Mouse (Mus musculus): Measurements from ENCODE around the gene Pnma5. TPM values are rescaled to one million over a fixed set of nuclear protein-coding genes. Genes with fewer than 3 reads are reported as not detected.
"Not testable (repeated sequence)": the region's sequence is repeated elsewhere in the genome, so short reads cannot be mapped to it uniquely, and the experiment has no call there.

Gene Pnma5
- not detected in 2 replicates for polyA plus RNA-seq (2016; fragmentation: Nextera tagmentation; extraction: Ambion mirVana)

DNA sequence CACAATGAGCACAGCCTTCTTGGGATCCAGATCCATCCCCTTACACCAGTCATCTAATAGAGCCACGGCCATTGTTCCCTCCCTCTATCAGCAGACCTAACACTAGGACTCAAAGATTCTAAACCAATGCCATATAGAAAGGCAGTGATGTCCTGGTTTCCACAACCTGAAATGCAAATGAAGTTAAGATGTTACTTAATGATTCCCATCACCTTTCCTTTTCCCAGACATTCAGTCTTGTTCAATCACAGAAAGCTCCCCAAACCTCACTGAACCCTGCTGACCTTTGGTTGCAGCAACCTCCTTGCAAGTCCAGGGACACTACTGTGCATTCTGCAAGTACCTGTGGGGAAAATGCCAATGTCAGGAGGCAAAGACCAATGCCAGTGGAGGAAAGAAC lies at the start of gene Pnma5:
Gene Pnma5, minus strand, starts transcription at position 101 of the 400 bp plus-strand sequence.
- no peaks in the 10 kb centered on the region for H3K9me3 ChIP-seq (replicated peaks)
- no peak for DNase-seq (ENCODE audit: low spot score)
- H3K4me1 ChIP-seq, result no peaks in the 10 kb centered on the region
- no peak within 1 kb of the TSS for H3K27ac ChIP-seq
- H3K36me3 ChIP-seq, result no peaks in the 10 kb centered on the region
- 81% methylated on average over 1 of the region's 1 CpGs for WGBS
- H3K27me3 ChIP-seq (ENCODE audit: low read depth, poor library complexity, severe bottlenecking), result peaks cover 54% of the 10 kb centered on the region
- no peak within 1 kb of the TSS for H3K4me3 ChIP-seq

DNA sequence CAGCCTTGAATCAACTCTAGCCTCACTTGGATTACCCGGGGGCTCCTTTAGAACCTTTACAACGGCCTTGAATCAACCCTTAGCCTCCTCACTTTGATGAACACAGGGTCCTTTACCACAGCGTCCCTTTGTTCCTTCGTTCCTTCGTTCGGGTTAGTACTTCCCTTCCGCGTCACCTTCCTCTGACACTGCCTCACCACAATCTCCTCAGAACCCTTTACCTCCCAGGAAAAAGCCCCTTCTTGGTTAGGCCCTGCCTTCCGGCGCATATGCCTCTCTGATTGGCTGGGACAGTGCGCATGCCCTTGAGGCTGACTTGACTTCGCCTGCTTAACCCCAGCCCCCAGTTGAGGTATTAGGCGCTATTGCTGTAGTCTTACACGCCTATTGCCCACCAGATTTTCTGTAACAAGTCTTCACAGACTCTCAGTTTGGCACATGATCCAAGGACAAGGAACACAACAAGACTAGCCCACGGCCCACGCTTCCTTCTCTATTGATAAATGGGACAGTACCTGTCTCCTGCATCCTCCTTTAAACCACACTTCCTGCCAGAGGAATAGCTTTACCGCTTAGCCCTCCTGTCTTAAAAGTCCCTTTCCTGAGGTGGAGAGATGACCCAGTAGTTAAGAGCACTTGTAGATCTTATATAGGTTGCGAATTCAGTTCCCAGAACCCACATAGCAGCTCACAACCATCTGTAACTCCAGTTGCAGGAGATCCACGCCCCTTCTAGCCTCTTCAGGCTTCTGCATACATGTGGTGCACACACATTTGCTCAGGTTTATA lies 45.6 kb upstream of the Pnma5 start, which contains the start of gene Xlr4a:
Gene Xlr4a, minus strand, starts transcription at position 212 of the 789 bp plus-strand sequence.
- not testable (repeated sequence) for H3K4me3 ChIP-seq; H3K36me3 ChIP-seq; H3K27me3 ChIP-seq (ENCODE audit: low read depth, poor library complexity, severe bottlenecking); H3K27ac ChIP-seq; H3K4me1 ChIP-seq; DNase-seq (ENCODE audit: low spot score); H3K9me3 ChIP-seq (replicated peaks)
- WGBS, result 83% methylated on average over 19 of the region's 19 CpGs

DNA sequence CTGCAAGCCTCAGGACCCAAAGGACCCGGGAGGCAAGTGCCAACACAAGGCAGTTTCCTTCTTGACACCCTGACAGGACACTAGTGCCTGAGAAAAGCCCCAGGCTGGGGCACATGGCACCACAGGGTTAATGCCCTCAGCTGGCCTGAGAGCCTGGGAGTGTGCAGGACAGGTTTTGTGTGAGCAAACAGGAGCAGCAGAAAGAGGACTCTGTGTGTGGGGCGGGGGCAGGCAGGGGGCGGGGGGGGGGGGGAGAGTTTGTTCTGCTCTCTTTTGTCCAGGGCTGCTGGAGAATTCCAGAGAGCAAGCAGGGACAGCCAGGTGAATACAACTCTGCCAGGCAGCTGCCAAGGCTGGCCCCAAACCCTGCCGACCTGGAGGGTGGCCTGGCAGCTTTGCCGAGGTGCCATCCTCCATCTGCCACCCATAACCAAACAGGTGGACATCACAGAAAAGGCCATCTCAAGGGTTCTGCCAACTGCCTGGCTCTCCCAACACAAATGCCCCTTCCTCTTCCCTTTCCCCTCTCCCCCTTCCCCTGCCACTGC lies 29.9 kb upstream of the Pnma5 start:
- 60% methylated on average over 1 of the region's 5 CpGs for WGBS
- H3K27me3 ChIP-seq (ENCODE audit: low read depth, poor library complexity, severe bottlenecking), result peaks cover 52% of the 10 kb centered on the region
- not testable (repeated sequence) for H3K9me3 ChIP-seq (replicated peaks); DNase-seq (ENCODE audit: low spot score); H3K36me3 ChIP-seq; H3K4me3 ChIP-seq; H3K4me1 ChIP-seq; H3K27ac ChIP-seq

DNA sequence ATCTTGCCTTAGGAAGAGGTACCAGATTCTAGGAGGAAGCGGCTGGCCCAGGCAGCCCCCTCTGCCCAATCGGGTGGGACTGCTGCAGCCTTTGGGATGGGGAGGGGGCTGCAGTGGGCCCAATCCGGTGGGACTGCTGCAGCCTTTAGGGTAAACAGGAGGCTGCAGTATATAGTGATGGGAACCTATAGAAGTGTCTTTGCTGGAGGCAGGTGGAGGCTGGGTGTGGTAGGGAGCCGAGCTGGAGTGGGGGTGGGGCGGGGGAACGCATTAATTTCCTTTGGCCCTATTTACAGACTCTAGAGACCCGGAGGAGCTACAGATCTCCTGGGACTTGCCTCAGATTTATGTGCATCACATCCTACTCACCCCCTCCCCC lies 27.5 kb upstream of the Pnma5 start, which contains the start of gene Pnma3:
Gene Pnma3, plus strand, starts transcription at position 373 of the 379 bp plus-strand sequence.
- DNase-seq (ENCODE audit: low spot score), result no peak
- Histone ChIP-seq H3K4me1 (peaks cover 9% of the 10 kb centered on the region; the same call in 1 of the 2 replicates), H3K4me3 (peak within 1 kb of the TSS; percentile 40), H3K9me3 (replicated peaks) (no peaks in the 10 kb centered on the region), H3K27ac (no peak within 1 kb of the TSS), H3K27me3 (ENCODE audit: low read depth, poor library complexity, severe bottlenecking) (peaks cover 64% of the 10 kb centered on the region), H3K36me3 (no peaks in the 10 kb centered on the region)
- WGBS, result 22% methylated on average over 7 of the region's 7 CpGs

DNA sequence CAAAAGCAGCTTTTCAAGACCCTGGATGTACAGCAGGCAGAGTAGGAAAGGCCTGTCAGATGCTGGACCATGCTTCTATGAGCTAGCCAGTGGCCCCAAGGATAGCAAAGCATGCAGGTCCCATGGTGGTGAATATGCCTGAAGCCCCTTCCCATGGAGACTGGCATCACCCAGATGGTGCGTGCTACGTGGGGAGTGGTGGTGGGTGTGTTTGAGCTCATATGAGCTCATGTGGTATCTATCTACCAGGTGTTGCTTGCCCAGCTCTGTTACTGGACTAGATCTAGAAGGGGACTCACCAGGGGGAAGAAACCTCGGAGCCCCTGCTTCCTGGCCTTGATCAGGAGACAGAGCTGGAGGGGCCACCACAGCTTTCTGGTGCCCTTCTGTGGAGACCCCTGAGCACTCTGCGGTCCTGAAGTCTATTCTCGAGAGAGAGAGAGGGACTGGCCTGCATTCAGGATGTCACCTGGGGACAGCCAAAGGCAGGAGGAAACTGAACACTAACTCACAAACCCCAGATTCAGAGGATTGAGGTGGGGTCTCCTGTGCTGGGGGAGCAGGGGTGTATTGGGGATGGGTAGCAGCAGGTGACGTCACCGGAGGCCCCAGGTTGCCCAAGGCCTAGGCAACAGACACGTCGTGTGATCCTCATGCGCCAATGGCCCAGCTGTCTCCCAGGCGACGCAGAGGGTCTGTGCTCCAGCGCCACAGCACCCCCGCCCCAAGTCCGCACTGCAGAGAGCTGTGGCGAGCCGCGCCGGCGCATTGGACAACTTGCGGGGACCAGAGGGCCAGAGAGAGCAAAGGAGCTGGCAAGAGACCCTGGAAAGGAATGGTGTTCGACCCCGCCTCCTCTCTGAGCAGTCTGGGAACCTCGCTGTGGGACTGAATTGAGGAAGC lies 26.9 kb upstream of the Pnma5 start:
- H3K4me1 ChIP-seq, result peaks cover 9% of the 10 kb centered on the region; the same call in 1 of the 2 replicates
- peak; percentile 38 for DNase-seq (ENCODE audit: low spot score)
- WGBS, result 31% methylated on average over 24 of the region's 24 CpGs

DNA sequence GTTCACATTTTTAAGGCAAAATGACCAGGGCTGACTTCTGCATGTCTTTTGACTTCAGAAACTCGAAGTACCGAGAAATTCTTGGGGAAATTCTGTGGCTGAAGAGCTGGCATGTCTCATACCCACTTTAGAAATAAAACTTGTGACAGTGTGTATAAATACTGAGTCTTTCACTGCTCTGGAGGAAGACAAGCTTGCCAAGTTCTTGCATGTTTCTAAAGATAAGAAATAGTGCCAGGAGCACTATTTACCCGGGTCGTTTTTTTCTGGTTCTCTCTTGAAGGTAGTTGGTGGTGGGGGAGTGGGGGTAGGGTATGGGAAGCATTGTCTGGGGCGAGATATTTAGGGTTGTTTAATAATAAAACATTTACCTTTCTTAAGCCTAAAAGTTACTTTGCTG lies 25.4 kb upstream of the Pnma5 start:
- Histone ChIP-seq H3K27ac (no peak overlapping the region), H3K36me3 (no peaks in the 10 kb centered on the region), H3K4me3 (no peak overlapping the region), H3K27me3 (ENCODE audit: low read depth, poor library complexity, severe bottlenecking) (peaks cover 53% of the 10 kb centered on the region), H3K9me3 (replicated peaks) (no peaks in the 10 kb centered on the region), H3K4me1 (peaks cover 9% of the 10 kb centered on the region; the same call in 1 of the 2 replicates)
- DNase-seq (ENCODE audit: low spot score), result no peak
- 55% methylated on average over 5 of the region's 5 CpGs for WGBS

More for the DNA sequence above, 26.9 kb upstream of the Pnma5 start:
- Histone ChIP-seq H3K27ac (no peak overlapping the region), H3K9me3 (replicated peaks) (no peaks in the 10 kb centered on the region), H3K27me3 (ENCODE audit: low read depth, poor library complexity, severe bottlenecking) (peaks cover 64% of the 10 kb centered on the region), H3K36me3 (no peaks in the 10 kb centered on the region), H3K4me3 (peak overlapping the region; percentile 40)

DNA sequence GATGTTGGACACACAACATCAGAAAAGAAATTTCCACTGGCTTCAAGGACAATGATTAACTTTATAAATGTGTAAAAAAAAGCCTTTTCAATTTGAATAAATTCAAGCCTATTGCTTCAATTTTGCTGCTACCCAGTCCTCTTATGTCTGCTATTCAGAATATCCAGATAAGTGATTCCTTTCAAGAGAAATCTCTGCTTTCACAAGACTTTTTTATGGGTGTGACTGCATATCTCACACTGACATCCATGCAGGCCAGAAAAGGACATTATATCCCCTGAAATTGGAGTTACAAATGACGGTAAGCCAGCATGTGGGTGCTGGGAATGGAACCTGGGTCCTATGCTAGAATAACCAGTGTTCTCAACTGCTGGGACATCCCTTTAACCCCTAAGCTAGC lies 24.6 kb upstream of the Pnma5 start:
- 92% methylated on average over 1 of the region's 1 CpGs for WGBS
- DNase-seq (ENCODE audit: low spot score), result no peak
- Histone ChIP-seq H3K27ac (no peak overlapping the region), H3K27me3 (ENCODE audit: low read depth, poor library complexity, severe bottlenecking) (peaks cover 53% of the 10 kb centered on the region), H3K36me3 (no peaks in the 10 kb centered on the region), H3K4me1 (peaks cover 9% of the 10 kb centered on the region; the same call in 1 of the 2 replicates), H3K4me3 (no peak overlapping the region), H3K9me3 (replicated peaks) (no peaks in the 10 kb centered on the region)

DNA sequence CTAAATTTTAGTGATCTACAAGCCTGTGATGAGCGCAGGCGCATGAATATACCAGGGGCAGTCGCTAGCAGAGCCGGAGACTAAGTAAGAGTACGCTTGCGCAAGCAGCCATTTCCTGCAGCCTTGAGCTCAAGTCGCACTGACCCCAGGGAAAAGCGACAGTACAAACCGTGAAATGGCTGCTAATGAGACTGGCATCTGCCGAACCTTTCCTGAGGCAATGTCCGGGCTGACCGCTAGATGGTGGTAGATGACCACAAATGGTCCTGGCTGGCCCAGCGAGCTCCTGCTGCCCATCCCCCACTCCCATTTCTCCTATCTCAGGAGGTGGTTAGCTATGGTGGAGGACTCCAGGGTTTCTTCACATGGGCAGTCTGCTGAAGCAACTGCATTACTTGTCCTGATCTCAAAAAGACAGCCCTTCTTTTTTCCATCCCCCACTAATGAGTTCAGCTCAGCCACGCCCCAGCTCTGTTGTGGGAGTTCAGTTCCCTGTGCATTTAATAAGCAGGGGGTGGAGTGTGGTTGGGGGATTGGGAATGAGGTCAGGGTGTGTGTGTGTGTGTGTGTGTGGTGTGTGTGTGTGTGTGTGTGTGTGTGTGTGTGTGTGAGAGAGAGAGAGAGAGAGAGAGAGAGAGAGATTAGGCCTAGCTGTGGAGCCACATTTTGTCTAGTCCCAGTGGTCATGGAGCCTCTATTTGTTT lies 17.1 kb upstream of the Pnma5 start:
- H3K27me3 ChIP-seq (ENCODE audit: low read depth, poor library complexity, severe bottlenecking), result peaks cover 28% of the 10 kb centered on the region

DNA sequence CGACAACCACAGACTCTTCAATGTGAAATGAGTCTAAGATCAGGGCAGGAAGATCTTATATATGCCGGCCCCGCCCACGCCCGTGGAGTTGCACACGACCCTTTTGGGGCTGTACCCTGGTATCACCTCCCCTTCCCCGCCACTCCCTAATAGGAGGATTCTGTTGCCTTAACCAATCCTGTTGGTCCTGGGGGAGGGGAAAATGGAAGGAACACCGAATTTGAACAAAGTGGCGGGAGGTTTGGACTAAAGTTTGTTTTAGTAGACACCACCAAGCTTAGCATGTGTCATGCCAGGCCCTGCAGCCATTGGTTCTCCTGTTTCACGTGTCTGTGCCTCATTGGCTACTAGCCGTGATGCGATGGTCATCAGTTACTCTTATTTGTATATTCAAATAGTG lies 2.8 kb upstream of the Pnma5 start:
- Histone ChIP-seq H3K9me3 (replicated peaks) (no peaks in the 10 kb centered on the region), H3K27me3 (ENCODE audit: low read depth, poor library complexity, severe bottlenecking) (peaks cover 40% of the 10 kb centered on the region), H3K4me3 (no peak overlapping the region), H3K36me3 (no peaks in the 10 kb centered on the region), H3K4me1 (no peaks in the 10 kb centered on the region), H3K27ac (no peak overlapping the region)
- 83% methylated on average over 12 of the region's 12 CpGs for WGBS
- DNase-seq (ENCODE audit: low spot score), result no peak

More for the DNA sequence above, 17.1 kb upstream of the Pnma5 start:
- WGBS, result 17% methylated on average over 14 of the region's 14 CpGs
- H3K36me3 ChIP-seq, result no peaks in the 10 kb centered on the region
- H3K27ac ChIP-seq, result peak overlapping the region; percentile 46; the same call in 1 of the 2 replicates
- H3K4me1 ChIP-seq, result no peaks in the 10 kb centered on the region
- H3K9me3 ChIP-seq (replicated peaks), result no peaks in the 10 kb centered on the region
- H3K4me3 ChIP-seq, result 0 out of 2 replicates have a peak overlapping the region, but pooled peaks have one; percentile 17
- peak; percentile 92 for DNase-seq (ENCODE audit: low spot score)

DNA sequence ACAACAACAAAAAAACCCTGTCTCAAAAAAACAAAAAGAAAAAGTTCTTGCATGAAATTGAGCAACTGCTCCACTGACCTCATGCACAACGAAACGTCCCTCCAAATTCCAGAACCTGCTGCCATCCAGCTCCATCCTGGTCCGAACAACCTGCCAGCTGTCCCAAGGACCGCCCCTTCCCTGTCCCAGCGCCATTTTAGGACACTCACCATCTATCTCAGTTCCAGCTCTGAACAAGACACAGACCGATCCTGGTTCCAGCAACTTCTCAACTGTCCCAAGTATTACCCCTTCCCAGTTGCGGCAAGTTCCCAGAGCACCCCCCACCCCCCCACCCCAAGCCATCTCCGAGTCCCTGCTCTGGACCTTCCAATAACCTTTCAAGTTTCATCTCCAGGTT lies 1.9 kb upstream of the Pnma5 start:
- DNase-seq (ENCODE audit: low spot score), result no peak
- no peaks in the 10 kb centered on the region for H3K4me1 ChIP-seq
- WGBS, result 85% methylated on average over 8 of the region's 8 CpGs
- no peaks in the 10 kb centered on the region for H3K36me3 ChIP-seq
- H3K27me3 ChIP-seq (ENCODE audit: low read depth, poor library complexity, severe bottlenecking), result peaks cover 43% of the 10 kb centered on the region
- no peak overlapping the region for H3K4me3 ChIP-seq
- H3K27ac ChIP-seq, result no peak overlapping the region
- H3K9me3 ChIP-seq (replicated peaks), result no peaks in the 10 kb centered on the region

DNA sequence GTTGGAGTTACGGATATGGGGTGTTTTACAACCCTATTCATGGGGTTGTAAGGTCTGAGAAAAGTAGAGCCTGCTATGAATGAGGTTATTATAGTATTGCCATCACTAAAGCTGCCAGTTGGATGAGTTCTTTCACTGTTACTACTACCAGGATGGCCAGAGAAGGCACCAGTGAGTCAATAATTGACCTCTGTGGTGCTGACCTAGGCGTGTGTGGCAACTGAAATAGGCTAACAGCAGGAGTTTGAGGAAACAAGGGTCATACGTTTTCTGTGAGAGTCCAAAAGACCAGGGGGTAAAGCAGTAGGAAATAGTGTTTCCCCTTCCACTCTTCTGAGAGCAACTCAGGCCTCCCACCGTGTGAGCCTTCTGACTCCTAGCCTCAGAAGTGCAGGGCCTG lies 24.1 kb downstream of the Pnma5 start:
- no peak for DNase-seq (ENCODE audit: low spot score)
- H3K4me1 ChIP-seq, result no peaks in the 10 kb centered on the region
- H3K36me3 ChIP-seq, result no peaks in the 10 kb centered on the region
- H3K27ac ChIP-seq, result no peak overlapping the region
- no peak overlapping the region for H3K4me3 ChIP-seq
- H3K27me3 ChIP-seq (ENCODE audit: low read depth, poor library complexity, severe bottlenecking), result peaks cover 70% of the 10 kb centered on the region
- H3K9me3 ChIP-seq (replicated peaks), result no peaks in the 10 kb centered on the region
- WGBS, result 65% methylated on average over 4 of the region's 4 CpGs

Measured in limb, embryonic 10.5 days (tissue).